Mouse (Mus musculus): ENCODE data around the gene Rpp38. TPM values are rescaled to one million over a fixed set of nuclear protein-coding genes. Genes with fewer than 3 reads are reported as not detected.

Gene Rpp38
- polyA plus RNA-seq, 1 experiment = 1.9 TPM

GRCm38 (mm10) chr2:3289581-3289980 lies 42.9 kb downstream of the Rpp38 start:
- Histone ChIP-seq H3K27ac (ENCODE audit: insufficient read depth, low read length) (no peak overlapping the region), H3K4me3 (ENCODE audit: extremely low read depth, insufficient read depth, insufficient read length) (no peak overlapping the region), H3K4me1 (ENCODE audit: control insufficient read depth, insufficient read depth, insufficient read length) (peaks cover 3% of the 10 kb centered on the region; the same call in 1 of the 2 replicates), H3K27me3 (ENCODE audit: control insufficient read depth, insufficient read depth, low read length) (no peaks in the 10 kb centered on the region), H3K36me3 (ENCODE audit: control insufficient read depth, insufficient read depth, low read length) (no peaks in the 10 kb centered on the region)
- TF ChIP-seq POLR2A (IDR thresholded peaks at IDR 0.05; ENCODE audit: low read depth, low read length) = no peak
- no peak for TF ChIP-seq CTCF (IDR thresholded peaks at IDR 0.05; ENCODE audit: extremely low read depth, insufficient read depth, insufficient read length, insufficient replicate concordance)
- DNase-seq (ENCODE audit: low read depth in 1 of 2, low spot score in 2 of 2) = no peak
- WGBS = 91% methylated on average over 1 of the region's 1 CpGs

GRCm38 (mm10) chr2:3286243-3286642 lies 46.2 kb downstream of the Rpp38 start:
- H3K4me1 ChIP-seq (ENCODE audit: control insufficient read depth, insufficient read depth, insufficient read length) = peaks cover 3% of the 10 kb centered on the region; the same call in 1 of the 2 replicates
- DNase-seq (ENCODE audit: low read depth in 1 of 2, low spot score in 2 of 2) = no peak
- H3K4me3 ChIP-seq (ENCODE audit: extremely low read depth, insufficient read depth, insufficient read length) = no peak overlapping the region
- no peak for TF ChIP-seq CTCF (IDR thresholded peaks at IDR 0.05; ENCODE audit: extremely low read depth, insufficient read depth, insufficient read length, insufficient replicate concordance)
- no peak for TF ChIP-seq POLR2A (IDR thresholded peaks at IDR 0.05; ENCODE audit: low read depth, low read length)
- H3K27ac ChIP-seq (ENCODE audit: insufficient read depth, low read length) = no peak overlapping the region
- no peaks in the 10 kb centered on the region for H3K36me3 ChIP-seq (ENCODE audit: control insufficient read depth, insufficient read depth, low read length)
- WGBS = 21% methylated on average over 2 of the region's 2 CpGs
- no peaks in the 10 kb centered on the region; the same call in 1 of the 2 replicates for H3K27me3 ChIP-seq (ENCODE audit: control insufficient read depth, insufficient read depth, low read length)

- Histone ChIP-seq H3K4me1 (ENCODE audit: control insufficient read depth, insufficient read depth, insufficient read length) (peaks cover 3% of the 10 kb centered on the region; the same call in 1 of the 2 replicates), H3K27ac (ENCODE audit: insufficient read depth, low read length) (no peak overlapping the region), H3K36me3 (ENCODE audit: control insufficient read depth, insufficient read depth, low read length) (no peaks in the 10 kb centered on the region), H3K27me3 (ENCODE audit: control insufficient read depth, insufficient read depth, low read length) (no peaks in the 10 kb centered on the region; the same call in 1 of the 2 replicates), H3K4me3 (ENCODE audit: extremely low read depth, insufficient read depth, insufficient read length) (no peak overlapping the region)
- DNase-seq (ENCODE audit: low read depth in 1 of 2, low spot score in 2 of 2) = no peak
- TF ChIP-seq CTCF (IDR thresholded peaks at IDR 0.05; ENCODE audit: extremely low read depth, insufficient read depth, insufficient read length, insufficient replicate concordance) (no peak), POLR2A (IDR thresholded peaks at IDR 0.05; ENCODE audit: low read depth, low read length) (no peak)
- 79% methylated on average over 3 of the region's 3 CpGs for WGBS
Measured at GRCm38 (mm10) chr2:3285709-3286108, 46.7 kb downstream of the Rpp38 start.

GRCm38 (mm10) chr2:3285181-3285530 lies 47.3 kb downstream of the Rpp38 start:
- H3K4me3 ChIP-seq (ENCODE audit: extremely low read depth, insufficient read depth, insufficient read length) = peak overlapping the region; percentile 98
- no peaks in the 10 kb centered on the region; the same call in 1 of the 2 replicates for H3K27me3 ChIP-seq (ENCODE audit: control insufficient read depth, insufficient read depth, low read length)
- H3K27ac ChIP-seq (ENCODE audit: insufficient read depth, low read length) = no peak overlapping the region
- peaks cover 3% of the 10 kb centered on the region; the same call in 1 of the 2 replicates for H3K4me1 ChIP-seq (ENCODE audit: control insufficient read depth, insufficient read depth, insufficient read length)
- no peak for TF ChIP-seq CTCF (IDR thresholded peaks at IDR 0.05; ENCODE audit: extremely low read depth, insufficient read depth, insufficient read length, insufficient replicate concordance)
- no peak for TF ChIP-seq POLR2A (IDR thresholded peaks at IDR 0.05; ENCODE audit: low read depth, low read length)
- DNase-seq (ENCODE audit: low read depth in 1 of 2, low spot score in 2 of 2) = peak in 1 of 2 experiments; percentile 8
- 6% methylated on average over 6 of the region's 6 CpGs for WGBS
- H3K36me3 ChIP-seq (ENCODE audit: control insufficient read depth, insufficient read depth, low read length) = no peaks in the 10 kb centered on the region

- peak; percentile 19 to 60 for DNase-seq (ENCODE audit: low read depth in 1 of 2, low spot score in 2 of 2)
- Histone ChIP-seq H3K27ac (ENCODE audit: insufficient read depth, low read length) (peak overlapping the region; percentile 78), H3K36me3 (ENCODE audit: control insufficient read depth, insufficient read depth, low read length) (no peaks in the 10 kb centered on the region), H3K27me3 (ENCODE audit: control insufficient read depth, insufficient read depth, low read length) (no peaks in the 10 kb centered on the region; the same call in 1 of the 2 replicates), H3K4me1 (ENCODE audit: control insufficient read depth, insufficient read depth, insufficient read length) (peaks cover 3% of the 10 kb centered on the region; the same call in 1 of the 2 replicates), H3K4me3 (ENCODE audit: extremely low read depth, insufficient read depth, insufficient read length) (peak overlapping the region; percentile 98)
- 1% methylated on average over 59 of the region's 60 CpGs for WGBS
- TF ChIP-seq POLR2A (IDR thresholded peaks at IDR 0.05; ENCODE audit: low read depth, low read length) = no peak
- TF ChIP-seq CTCF (IDR thresholded peaks at IDR 0.05; ENCODE audit: extremely low read depth, insufficient read depth, insufficient read length, insufficient replicate concordance) = no peak
Measured at GRCm38 (mm10) chr2:3284473-3285180, 47.8 kb downstream of the Rpp38 start.

GRCm38 (mm10) chr2:3283602-3284472 lies 48.6 kb downstream of the Rpp38 start, which contains the start of gene Nmt2:
TSS of gene Nmt2 (plus strand) at chr2:3284212.
- under 1% methylated on average over 83 of the region's 88 CpGs for WGBS
- Histone ChIP-seq H3K4me1 (ENCODE audit: control insufficient read depth, insufficient read depth, insufficient read length) (peaks cover 3% of the 10 kb centered on the region; the same call in 1 of the 2 replicates), H3K36me3 (ENCODE audit: control insufficient read depth, insufficient read depth, low read length) (no peaks in the 10 kb centered on the region), H3K27ac (ENCODE audit: insufficient read depth, low read length) (peak within 1 kb of the TSS; percentile 78), H3K27me3 (ENCODE audit: control insufficient read depth, insufficient read depth, low read length) (no peaks in the 10 kb centered on the region; the same call in 1 of the 2 replicates), H3K4me3 (ENCODE audit: extremely low read depth, insufficient read depth, insufficient read length) (peak within 1 kb of the TSS; percentile 98)
- TF ChIP-seq POLR2A (IDR thresholded peaks at IDR 0.05; ENCODE audit: low read depth, low read length) = peak; percentile 70
- TF ChIP-seq CTCF (IDR thresholded peaks at IDR 0.05; ENCODE audit: extremely low read depth, insufficient read depth, insufficient read length, insufficient replicate concordance) = no peak
- DNase-seq (ENCODE audit: low read depth in 1 of 2, low spot score in 2 of 2) = peak; percentile 99 to 100

All from spleen, adult 2 months (tissue).